Mouse (Mus musculus): Measurements from ENCODE around the gene Mlxipl.

GRCm38 (mm10) chr5:135077564-135078481, 11.9 kb upstream of the Mlxipl start, which contains the start of gene Vps37d:
- TF ChIP-seq CTCF (IDR thresholded peaks at IDR 0.05; ENCODE audit: insufficient read depth, low read length) (0 out of 2 replicates have a peak, but pooled peaks have one; percentile 30), POLR2A (IDR thresholded peaks at IDR 0.05; ENCODE audit: borderline replicate concordance, extremely low read depth, low read depth, low read length) (no peak)
